Mouse (Mus musculus) urinary bladder, adult 18-20 months (tissue): Measurements from ENCODE around the gene Fbxl21.

Source experiments
- DNase-seq, 2 experiments: peaks; one replicate each; pipeline ENCODE4 v3.0.0; 2022; ENCODE audit warnings: low spot score in 2 of 2, mixed read lengths in 2 of 2

Gene Fbxl21

GRCm38 (mm10) chr13:56535570-56535969, 13.3 kb downstream of the Fbxl21 start:
- DNase-seq: no peak

- DNase-seq: no peak
These were observed 14.8 kb downstream of the Fbxl21 start for GRCm38 (mm10) chr13:56537026-56537425.

GRCm38 (mm10) chr13:56539846-56540245, 17.6 kb downstream of the Fbxl21 start:
- no peak for DNase-seq

GRCm38 (mm10) chr13:56543805-56544204, 21.5 kb downstream of the Fbxl21 start:
- DNase-seq: no peak

GRCm38 (mm10) chr13:56544956-56545355, 22.7 kb downstream of the Fbxl21 start:
- no peak for DNase-seq

- no peak for DNase-seq
These were observed 26.1 kb downstream of the Fbxl21 start, which contains the start of gene Lect2 for GRCm38 (mm10) chr13:56548401-56548800. Lect2 (minus strand) TSS chr13:56548502.

GRCm38 (mm10) chr13:56549364-56549763, 27.1 kb downstream of the Fbxl21 start:
- no peak for DNase-seq

GRCm38 (mm10) chr13:56550574-56550973, 28.3 kb downstream of the Fbxl21 start:
- DNase-seq: no peak

GRCm38 (mm10) chr13:56551661-56552060, 29.4 kb downstream of the Fbxl21 start:
- no peak for DNase-seq

- no peak for DNase-seq
These were observed 31.7 kb downstream of the Fbxl21 start for GRCm38 (mm10) chr13:56553923-56554322.

GRCm38 (mm10) chr13:56554409-56554808, 32.1 kb downstream of the Fbxl21 start:
- no peak for DNase-seq

GRCm38 (mm10) chr13:56555957-56556356, 33.7 kb downstream of the Fbxl21 start:
- DNase-seq: no peak

- DNase-seq: no peak
These were observed 34.4 kb downstream of the Fbxl21 start for GRCm38 (mm10) chr13:56556701-56557100.

GRCm38 (mm10) chr13:56558811-56559210, 36.5 kb downstream of the Fbxl21 start:
- DNase-seq: no peak

GRCm38 (mm10) chr13:56559841-56560370, 37.6 kb downstream of the Fbxl21 start:
- DNase-seq: no peak

GRCm38 (mm10) chr13:56561129-56561528, 38.9 kb downstream of the Fbxl21 start:
- no peak for DNase-seq

- no peak for DNase-seq
These were observed 40.8 kb downstream of the Fbxl21 start for GRCm38 (mm10) chr13:56563075-56563474.

- DNase-seq: no peak
These were observed 44.1 kb downstream of the Fbxl21 start for GRCm38 (mm10) chr13:56566336-56566735.

GRCm38 (mm10) chr13:56571645-56572044, 49.4 kb downstream of the Fbxl21 start:
- DNase-seq: no peak

GRCm38 (mm10) chr13:56575074-56575473, 52.8 kb downstream of the Fbxl21 start:
- DNase-seq: no peak

- peak; percentile 62 to 69 for DNase-seq
These were observed 53.5 kb downstream of the Fbxl21 start for GRCm38 (mm10) chr13:56575701-56576321.

GRCm38 (mm10) chr13:56578097-56578496, 55.8 kb downstream of the Fbxl21 start:
- no peak for DNase-seq

- no peak for DNase-seq
These were observed 58.2 kb downstream of the Fbxl21 start for GRCm38 (mm10) chr13:56580450-56580849.

- DNase-seq: no peak
These were observed 59.2 kb downstream of the Fbxl21 start for GRCm38 (mm10) chr13:56581512-56581911.
